Mouse (Mus musculus): ENCODE measurements around the gene Mrnip.

The Mrnip gene

DNA sequence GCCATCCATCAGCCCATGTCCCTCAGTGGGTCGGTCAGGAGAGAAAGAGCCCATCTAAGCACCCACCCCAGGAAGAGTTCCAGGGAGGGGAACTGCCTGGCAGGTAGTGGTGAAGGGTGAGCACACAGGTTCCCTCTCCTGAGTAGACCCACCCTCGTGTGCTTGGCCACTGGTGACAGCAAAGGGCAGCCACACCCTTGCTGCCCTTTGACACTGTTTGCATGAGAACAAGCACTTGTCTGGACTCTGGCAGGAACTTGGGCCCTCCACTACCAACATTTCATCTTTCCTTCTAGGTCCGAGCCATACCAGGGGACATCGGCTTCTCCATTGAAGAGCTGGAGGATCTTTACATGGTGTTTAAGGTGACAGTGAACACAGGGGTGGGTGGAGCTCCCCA, 14.9 kb upstream of the Mrnip start:
- DNase-seq (ENCODE audit: low spot score in 2 of 2): no peak

DNA sequence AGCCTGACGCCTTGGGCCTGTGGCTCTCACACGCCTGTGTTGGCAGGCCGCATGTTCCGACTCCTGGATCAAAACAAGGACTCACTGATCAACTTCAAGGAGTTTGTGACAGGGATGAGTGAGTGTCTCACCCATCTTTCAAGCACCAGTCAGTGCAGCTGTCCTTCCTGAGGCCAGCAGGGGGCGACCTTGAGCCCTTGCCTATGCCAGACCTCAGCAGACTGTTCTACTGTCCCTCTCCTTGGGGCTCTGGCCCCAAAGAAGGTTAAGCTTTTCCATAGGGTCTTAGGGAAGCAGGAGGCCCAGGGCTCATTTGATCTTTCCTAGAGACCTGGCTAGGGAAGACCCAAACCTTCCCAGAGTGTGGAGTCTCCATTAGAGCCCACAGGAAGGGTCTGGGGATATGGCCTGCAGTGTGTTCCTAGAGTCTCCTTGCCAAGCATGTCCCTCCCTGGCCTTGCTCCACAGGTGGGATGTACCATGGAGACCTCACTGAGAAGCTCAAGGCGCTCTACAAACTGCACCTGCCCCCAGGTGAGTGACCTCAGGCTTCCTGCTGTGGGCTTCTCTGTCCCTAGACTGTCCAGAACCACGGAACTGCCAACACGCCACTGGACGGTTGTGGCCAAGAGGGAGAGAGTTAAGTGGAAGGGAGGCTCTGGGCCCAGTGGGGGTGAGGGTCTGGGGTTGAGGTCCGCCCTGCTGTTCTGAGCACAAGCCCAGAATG, 12.5 kb upstream of the Mrnip start:
- DNase-seq (ENCODE audit: low spot score in 2 of 2): peak in 1 of 2 experiments; percentile 55

DNA sequence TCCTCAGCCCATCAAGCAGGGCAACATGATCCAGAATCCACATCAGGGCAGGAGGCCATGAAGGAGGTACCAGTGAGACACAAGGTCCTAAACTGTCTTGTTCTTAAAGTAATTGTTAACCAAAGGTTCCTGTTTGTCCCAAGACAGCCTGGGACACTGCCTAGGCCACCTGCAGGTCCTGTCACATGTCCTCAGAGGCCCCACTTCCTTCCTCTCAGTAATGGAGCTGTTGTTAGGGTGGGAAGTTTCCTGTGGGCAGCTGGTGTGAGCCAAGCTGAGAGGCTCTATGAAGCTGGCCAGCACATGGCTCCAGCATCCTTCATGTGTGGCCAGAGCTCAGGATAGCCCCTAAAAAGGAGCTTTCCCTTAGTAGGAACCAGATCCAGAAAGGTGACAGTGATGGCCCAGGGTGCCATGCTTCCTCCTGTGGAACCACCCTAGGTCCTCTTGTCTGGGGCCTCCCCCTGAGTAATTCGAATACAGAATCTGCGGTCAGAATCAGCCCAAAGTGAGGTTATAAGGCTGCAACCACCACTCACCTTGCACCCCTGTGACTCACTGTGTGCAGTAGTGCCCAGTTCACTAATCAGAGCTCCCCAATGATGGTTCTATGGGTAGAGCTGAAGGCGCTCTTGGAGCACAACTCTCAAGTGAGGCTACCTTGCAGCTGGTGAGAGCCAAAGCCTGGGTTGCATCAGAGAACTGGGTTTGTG, 11.8 kb upstream of the Mrnip start:
- DNase-seq (ENCODE audit: low spot score in 2 of 2): no peak

DNA sequence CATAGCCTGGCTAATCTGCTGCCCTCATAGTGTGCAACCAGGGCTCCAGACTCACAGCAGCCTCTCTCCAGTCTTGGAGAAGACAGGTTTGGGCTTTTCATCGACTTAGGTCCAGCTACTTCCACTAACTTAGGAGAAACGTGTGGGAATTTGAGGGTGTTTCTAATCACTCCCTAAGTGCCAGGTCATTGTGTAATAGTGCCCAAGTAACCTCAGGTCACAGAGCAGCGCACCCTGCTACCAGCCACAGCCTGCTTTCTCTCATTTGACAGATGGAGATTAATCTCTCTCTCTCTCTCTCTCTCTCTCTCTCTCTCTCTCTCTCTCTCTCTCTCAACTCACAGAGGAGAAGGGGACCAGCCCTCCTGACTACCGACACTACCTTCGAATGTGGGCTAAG, 5.9 kb upstream of the Mrnip start:
- DNase-seq (ENCODE audit: low spot score in 2 of 2): no peak

DNA sequence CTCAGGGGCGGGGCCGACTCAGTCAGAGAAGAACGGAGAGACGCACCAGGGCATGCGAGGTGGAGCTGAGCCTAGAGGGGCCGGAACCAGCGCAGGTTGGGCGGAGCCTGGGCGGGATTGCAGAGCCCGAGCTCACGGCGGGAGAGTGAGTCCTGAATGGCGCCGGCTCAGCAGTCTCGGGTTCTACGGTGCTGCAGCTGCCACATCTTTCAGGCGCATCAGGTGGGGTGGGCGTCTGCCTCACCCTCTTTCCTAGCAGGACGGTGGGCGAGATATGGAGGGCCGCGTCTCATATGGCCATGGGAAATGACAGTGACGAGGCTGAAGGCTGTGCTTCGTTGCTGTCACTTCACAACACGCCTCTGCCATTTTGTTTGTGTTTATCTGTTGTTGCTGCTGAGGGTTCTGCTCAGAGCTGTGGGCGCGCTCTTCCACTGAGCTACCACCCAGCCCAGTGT, 515 bp downstream of the Mrnip start:
- peak; percentile 93 to 98 for DNase-seq (ENCODE audit: low spot score in 2 of 2)

DNA sequence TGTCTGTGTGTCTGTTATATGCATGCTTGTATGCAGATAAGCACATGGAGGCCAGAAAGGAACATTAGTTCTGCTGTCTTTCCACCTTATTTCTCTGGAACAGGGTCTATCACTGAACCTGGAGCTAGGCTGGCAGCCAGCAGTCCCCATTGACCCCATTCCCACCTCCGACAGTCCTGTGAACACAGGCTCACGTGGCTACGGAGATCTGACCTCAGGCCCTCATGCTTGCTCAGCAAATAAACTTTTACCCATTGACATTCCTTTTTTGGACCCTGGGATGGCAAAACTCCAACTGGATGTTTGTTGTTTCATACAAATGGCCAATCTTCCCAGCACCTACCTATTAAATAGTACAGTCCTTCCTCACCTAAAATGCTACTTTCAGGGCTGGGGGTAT, 2.1 kb downstream of the Mrnip start:
- DNase-seq (ENCODE audit: low spot score in 2 of 2): no peak

DNA sequence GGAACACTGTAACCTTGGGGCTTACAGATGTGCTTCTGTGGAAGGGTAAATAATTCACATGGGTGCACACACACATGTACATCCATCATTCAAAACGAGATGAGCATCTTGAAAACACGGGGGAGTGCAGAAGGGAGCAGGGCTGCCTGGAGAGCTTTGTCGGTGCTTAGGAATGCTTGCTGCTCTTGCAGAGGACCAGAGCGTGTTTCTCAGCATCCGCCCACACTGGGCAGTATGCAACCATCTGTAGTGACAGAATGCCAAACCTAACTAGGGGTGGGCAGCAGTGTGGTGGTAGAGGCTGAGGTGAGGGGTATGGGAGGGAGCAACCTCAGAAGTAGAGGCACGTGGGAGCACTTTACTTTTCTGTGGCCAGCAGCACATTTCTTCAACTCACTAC, 2.9 kb downstream of the Mrnip start:
- DNase-seq (ENCODE audit: low spot score in 2 of 2): no peak

DNA sequence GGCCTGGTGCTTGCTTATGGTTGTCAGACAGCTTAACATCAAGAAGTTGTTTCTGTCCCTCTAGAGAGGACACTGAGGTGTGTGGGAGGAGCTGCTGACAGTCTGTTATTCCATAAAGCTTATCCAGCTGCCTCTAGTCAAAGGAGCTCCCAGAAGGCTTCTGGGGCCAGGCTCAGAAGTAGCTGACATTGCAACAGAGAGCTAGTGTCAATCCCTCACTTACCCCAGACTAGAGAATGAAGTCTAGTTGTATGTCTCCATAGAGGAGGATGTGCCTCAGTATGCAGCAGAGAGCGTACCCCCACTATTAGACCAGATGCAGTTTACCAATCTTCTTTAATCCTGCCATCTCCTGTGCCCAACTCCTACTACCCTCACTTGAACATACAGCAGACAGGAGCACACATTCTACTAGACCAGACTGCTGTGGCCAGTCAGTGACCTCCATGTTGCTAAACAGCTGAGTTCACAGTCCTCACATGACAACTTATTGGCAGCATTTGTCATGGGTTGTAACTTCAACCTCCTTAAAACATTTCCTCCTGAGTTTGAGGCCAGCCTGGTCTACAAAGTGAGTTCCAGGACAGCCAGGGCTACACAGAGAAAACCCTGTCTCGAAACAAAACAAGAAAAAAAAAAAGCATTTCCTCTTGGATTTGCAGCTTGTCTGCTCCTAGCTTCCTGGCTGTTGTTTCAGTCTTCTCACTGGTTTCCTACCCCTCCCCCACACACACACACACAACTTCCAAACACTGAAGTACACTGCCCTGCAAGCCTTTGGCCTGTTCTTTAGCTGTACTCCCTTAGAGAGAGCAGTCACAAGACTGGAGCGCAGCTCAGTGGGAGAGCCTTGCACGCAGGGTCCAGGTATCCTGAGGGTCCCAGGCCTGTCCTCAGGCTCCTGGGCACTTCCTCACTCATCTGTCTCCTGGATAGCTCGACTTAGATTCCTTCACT, 4.6 kb downstream of the Mrnip start:
- no peak for DNase-seq (ENCODE audit: low spot score in 2 of 2)

DNA sequence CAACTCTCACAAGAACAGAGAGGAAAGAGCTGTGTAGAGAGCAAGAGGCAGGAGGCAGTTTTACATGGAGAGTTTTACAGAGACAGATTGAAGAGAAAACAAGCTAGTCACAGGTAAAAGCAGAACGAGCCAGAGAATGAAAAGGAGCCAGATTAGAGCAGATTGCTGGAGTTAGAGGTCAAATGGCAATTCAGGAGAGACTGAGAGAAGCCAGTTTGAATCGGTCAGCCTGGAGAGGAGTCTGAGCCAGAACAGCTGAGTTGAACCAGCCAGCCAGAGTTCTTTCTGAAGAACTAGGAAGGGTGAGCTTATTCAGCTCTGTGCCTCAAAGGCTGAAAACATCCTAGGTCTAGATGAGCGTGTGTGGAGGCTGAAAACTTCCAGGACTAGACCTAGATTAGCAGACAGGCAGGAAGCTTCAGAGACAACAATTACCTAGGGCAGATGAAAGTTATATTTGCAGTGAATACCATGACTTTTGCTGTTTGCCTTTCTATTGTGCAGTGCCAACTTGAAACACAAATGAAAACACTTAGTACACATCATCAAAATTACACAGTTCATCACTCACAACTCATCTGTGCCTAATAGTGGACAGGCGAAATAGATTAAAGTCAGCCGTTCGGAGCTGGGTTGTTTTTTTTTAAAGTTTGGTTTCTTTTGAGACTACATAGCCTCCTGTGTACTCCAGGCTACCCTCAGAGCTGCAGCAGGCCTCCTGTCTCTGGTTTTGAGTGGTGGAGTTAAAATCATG, 6.4 kb downstream of the Mrnip start:
- DNase-seq (ENCODE audit: low spot score in 2 of 2): no peak

DNA sequence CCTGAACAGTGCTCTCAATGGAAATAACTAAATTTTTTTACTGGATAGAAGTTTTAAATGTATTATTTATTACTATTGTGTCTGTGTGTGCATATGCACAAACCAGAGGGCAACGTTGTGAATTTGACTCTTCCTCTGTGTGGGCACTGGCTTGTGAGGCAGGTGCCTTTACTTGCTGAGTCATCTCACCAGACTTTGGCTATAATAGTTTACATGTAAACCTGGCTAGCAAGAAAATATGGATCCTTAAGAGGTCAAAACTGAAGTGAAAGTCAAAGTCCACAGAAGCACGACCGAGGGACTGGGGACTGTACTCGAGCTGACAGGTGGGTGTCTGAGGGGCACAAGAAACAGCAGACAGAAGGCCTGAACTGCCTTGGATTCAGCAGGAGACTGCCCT, 8.5 kb downstream of the Mrnip start:
- no peak for DNase-seq (ENCODE audit: low spot score in 2 of 2)

DNA sequence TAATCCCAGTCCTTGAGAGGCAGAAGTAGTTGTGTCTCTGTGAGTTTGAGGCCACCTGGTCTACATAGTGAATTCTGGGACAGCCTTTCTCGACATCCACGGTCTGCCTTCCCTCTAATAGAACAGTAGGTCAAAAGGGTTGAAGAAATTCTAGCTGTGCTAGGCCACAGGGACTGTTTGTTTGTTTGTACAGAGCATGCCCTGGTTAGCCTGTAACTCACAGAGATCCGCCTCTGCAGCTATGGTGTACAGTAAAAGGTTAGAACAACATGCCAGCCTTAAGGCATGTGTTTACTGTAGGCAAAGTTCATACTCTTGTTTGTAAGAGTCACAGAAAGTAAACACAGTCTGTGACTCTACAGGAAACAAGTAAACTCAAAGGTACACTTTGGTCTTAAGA, 10.5 kb downstream of the Mrnip start:
- DNase-seq (ENCODE audit: low spot score in 2 of 2): no peak

DNA sequence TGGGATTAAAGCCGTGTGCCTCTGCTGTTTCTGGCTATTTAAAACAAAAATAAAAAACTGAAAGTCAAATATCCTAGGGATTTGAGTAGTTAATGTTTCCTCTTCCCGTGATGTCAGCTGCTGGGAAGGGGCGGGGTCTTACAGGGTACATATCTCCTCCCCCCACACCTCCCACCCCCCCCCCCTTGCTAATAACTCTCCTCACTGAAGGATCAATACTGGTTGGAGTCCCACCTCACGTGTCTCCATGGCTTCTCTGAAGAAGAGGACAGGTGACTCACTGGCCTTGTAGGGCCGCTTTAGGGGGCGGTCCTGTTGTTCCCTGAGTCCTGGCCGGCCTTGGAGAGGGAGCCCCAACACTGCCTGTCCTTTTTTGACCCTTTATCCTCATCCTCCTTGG, 14.4 kb downstream of the Mrnip start:
- DNase-seq (ENCODE audit: low spot score in 2 of 2): no peak

DNA sequence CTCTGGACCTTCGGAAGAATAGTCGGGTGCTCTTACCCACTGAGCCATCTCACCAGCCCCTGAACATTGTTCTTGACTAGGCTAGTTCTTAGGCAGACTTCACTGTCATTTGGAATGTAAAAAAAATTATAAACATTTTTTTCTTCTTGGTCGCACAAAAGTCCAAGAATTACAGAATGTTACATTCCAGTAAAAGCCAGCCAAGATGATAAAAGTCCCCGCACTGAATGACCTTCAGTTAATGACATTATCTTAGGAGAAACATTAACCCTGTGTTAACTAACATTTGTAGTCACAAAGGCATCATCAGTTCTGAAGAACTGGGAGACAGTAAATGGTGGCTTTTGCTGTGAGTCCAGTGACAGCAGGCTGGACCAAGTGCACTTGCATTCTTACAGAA, 16.1 kb downstream of the Mrnip start:
- DNase-seq (ENCODE audit: low spot score in 2 of 2): no peak

DNA sequence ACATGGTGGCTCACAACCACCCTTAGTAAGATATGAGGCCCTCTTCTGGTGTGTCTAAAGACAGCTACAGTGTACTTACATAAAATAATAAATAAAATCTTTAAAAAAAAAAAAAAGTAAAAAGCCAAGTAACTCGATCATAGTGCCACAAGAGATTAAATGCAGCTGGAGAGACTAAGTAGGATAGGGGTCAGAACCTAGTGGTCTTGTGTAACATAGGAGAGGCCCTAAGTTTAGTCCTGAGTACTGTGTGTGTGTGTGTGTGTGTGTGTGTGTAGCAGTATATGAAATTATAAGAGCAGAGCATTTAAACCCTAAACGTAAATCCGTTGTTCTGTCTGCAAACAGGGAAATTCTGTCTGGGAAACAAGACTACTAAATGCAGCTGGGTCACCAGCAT, 18.0 kb downstream of the Mrnip start:
- DNase-seq (ENCODE audit: low spot score in 2 of 2): no peak

DNA sequence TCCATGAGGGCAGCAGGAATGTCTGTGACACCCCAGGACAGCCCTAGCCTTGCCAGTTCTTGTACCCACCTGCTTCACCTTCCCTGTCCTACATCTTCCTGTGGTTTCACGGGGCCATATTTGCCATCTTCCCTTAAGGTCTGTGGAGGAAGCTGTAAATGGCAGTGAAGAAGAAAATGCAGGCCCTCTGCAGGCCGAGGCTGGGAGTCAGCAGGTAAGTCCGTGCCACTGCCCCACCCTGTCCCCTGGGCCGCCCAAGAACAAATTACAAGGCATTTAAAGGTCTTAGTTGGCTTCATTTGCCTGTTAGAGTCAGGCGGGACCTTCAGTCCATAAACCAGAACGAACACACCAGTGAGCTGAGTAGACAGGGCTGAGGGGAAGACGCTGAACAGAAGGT, 19.8 kb downstream of the Mrnip start:
- no peak for DNase-seq (ENCODE audit: low spot score in 2 of 2)

DNA sequence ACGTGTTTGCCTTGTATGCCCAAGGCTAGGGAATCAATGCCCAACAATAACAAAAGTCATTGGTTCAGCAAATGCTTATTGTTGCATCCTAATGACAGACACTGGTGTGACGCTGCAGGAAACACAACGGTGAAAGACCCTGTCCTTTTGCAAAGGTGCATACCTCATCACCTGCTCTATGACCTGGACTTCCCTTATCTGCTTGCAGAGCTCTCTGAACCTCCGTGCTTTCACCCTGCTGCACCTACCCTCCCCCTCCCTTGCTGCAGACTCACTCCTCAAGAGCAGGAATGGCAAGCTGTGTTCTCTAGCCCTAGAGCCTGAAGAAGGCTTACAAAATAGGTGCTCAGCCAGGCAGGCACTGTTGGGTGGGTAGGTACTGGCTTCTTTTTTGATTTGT, 20.5 kb downstream of the Mrnip start:
- no peak for DNase-seq (ENCODE audit: low spot score in 2 of 2)

DNA sequence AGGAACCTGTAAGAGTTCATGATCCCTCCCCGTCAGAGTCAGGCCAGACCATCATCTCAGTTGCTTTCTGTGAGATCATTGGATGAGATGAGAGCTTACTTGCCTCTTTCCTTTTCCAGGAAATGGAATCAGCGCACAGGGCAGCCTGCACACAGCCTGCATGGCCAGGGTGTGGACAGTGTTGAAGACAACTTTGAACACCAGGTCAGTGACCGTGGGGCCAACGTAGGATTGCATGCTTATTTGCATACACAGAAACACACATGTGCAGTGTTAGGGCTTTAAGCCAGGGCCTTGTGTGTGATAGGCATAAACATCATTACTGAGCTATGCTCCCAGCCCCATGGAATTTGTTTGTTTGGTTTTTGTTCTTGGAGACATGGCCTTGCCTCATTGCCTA, 23.3 kb downstream of the Mrnip start:
- no peak for DNase-seq (ENCODE audit: low spot score in 2 of 2)

DNA sequence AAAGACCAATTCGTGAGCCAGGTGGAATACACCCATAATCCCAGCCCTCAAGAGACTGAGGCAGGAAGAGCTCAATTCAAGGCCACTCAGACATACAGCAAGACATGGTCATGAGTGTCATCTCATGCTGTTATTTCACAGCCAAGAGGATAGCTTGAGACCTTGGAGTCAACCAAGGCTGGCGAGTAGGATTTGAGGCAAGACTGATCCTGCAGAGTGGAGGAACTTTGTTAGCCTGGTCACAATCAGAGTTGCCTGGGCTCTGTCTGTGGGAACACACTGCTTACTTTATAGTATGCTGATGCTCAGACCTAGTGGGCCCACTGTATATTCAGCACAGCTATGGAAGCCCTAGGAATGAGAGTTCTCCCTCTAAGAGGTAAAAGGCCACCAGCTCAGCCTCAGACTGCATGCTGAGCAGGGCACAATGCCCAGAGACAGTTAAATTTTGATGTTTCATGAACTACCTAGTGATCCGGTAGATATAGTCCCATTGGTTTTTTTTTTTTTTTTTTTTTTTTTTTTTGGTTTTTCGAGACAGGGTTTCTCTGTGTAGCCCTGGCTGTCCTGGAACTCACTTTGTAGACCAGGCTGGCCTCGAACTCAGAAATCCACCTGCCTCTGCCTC, 24.1 kb downstream of the Mrnip start:
- no peak for DNase-seq (ENCODE audit: low spot score in 2 of 2)

DNA sequence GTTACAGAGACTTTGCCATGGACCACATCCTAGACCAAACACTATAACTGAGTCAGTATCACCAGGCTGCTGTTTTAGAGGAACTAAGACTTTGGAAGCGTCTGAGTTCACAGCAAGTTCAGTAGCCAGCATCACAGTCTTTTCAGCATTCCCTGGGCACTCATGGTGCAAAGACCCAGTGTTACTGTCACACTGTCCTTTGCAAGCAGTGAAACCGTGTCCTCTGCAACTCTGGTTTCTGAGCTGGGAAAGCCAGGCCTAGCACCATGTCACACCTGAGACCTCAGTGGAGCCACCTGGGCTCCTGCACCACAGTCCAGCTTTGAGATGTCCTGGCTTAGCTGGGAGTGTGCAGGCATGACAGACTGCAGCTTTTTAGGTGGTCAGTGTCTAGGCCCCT, 24.7 kb downstream of the Mrnip start:
- DNase-seq (ENCODE audit: low spot score in 2 of 2): no peak

DNA sequence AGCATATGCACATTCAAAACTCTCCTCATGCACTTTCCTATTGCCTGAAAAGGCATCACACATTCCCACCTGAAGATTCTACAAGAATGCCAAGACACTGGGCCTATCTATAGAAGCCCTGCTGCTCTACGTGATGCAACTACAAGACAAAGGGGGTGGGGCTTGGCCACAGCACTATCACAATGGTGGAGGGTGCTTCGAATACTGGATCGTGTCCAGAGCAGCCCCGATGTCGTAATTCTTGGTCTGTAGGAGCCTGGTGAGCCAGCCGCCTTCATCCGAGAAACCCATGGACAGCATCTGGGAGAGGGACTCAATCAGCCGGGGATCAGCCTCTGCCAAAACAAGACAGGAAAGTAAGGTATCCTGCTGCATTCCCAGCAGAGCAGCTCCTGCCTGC, 26.4 kb downstream of the Mrnip start:
- peak in 1 of 2 experiments; percentile 41 for DNase-seq (ENCODE audit: low spot score in 2 of 2)

DNA sequence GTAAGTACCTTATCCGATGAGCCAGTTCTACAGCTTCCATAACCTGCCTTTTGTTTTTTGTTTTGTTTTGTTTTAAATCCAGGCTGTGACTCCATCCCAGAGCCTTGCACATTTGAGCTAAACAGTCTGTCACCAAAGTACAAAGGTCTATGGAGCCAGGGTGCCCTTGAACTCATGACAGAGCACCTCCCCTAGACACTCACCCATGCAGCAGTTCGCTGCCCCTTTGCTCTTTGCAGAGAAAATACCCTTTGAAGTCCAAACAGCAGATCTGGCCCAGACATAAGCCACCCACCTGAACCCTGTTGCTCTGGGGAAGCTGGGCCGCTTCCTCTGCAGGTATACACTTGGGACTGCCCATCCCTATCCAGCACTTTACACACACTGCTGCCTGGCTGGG, 27.3 kb downstream of the Mrnip start:
- no peak for DNase-seq (ENCODE audit: low spot score in 2 of 2)

Data from urinary bladder, postnatal 36 days (tissue).